Mouse (Mus musculus) E14TG2a.4 (cell line): ENCODE data around the gene Efcab11.

Source experiments
- H3K27me3 ChIP-seq: 2 replicates; pipeline ENCODE4 v1.6.1; 2014; ENCODE audit warnings: low read length, control low read depth; ENCODE audit not compliant: insufficient read depth
- H3K36me3 ChIP-seq: 2 replicates; pipeline ENCODE4 v1.6.1; 2014; ENCODE audit warnings: low read length, control low read depth; ENCODE audit not compliant: insufficient read depth
- H3K4me1 ChIP-seq: replicated peaks from 2 replicates; pipeline ENCODE4 v1.6.1; 2014; ENCODE audit warnings: low read depth, low read length, control low read depth
- H3K4me3 ChIP-seq: replicated peaks from 2 replicates; pipeline ENCODE4 v1.5.1; 2014; ENCODE audit warnings: mild to moderate bottlenecking, low read length
- H3K9me3 ChIP-seq: 2 replicates; pipeline ENCODE4 v1.6.1; 2014; ENCODE audit warnings: low read length, control low read depth
- CTCF ChIP-seq: conservative IDR thresholded peaks from 2 replicates; pipeline ENCODE4 v1.5.1; 2014; ENCODE audit warnings: low read length
- NANOG ChIP-seq: IDR thresholded peaks from 2 replicates; pipeline ENCODE4 v1.6.1; 2014; ENCODE audit warnings: borderline replicate concordance, low read length, mixed read lengths
- POU5F1 ChIP-seq: IDR thresholded peaks from 2 replicates; pipeline ENCODE4 v1.6.1; 2014; ENCODE audit warnings: low read length, borderline replicate concordance

The Efcab11 gene

GRCm38 (mm10) chr12:99884269-99885261, at the start of gene Efcab11, which contains the start of gene Tdp1:
Gene Efcab11 (minus strand): TSS chr12:99884439.
Gene Tdp1 (plus strand): TSS chr12:99884517.
- Histone ChIP-seq H3K36me3 (peaks cover 4% of the 10 kb centered on the region; the same call in 1 of the 2 replicates), H3K27me3 (no peaks in the 10 kb centered on the region), H3K9me3 (no peaks in the 10 kb centered on the region), H3K4me3 (peak within 1 kb of the TSS; percentile 98), H3K4me1 (peaks cover 20% of the 10 kb centered on the region)
- no peak for TF ChIP-seq NANOG
- TF ChIP-seq POU5F1, result no peak
- no peak for TF ChIP-seq CTCF

- Histone ChIP-seq H3K9me3 (no peaks in the 10 kb centered on the region), H3K4me1 (no peaks in the 10 kb centered on the region), H3K27me3 (no peaks in the 10 kb centered on the region), H3K36me3 (peaks cover 63% of the 10 kb centered on the region), H3K4me3 (no peak overlapping the region)
- TF ChIP-seq NANOG (no peak), POU5F1 (no peak), CTCF (no peak)
Measured at GRCm38 (mm10) chr12:99933630-99934029, 49.4 kb upstream of the Efcab11 start.

- H3K27me3 ChIP-seq, result no peaks in the 10 kb centered on the region
- no peaks in the 10 kb centered on the region for H3K4me1 ChIP-seq
- H3K36me3 ChIP-seq, result peaks cover 62% of the 10 kb centered on the region
- no peak overlapping the region for H3K4me3 ChIP-seq
- TF ChIP-seq POU5F1, result no peak
- no peak for TF ChIP-seq CTCF
- no peak for TF ChIP-seq NANOG
- H3K9me3 ChIP-seq, result no peaks in the 10 kb centered on the region
Measured at GRCm38 (mm10) chr12:99932245-99932644, 48.0 kb upstream of the Efcab11 start.

- TF ChIP-seq CTCF, result no peak
- no peak for TF ChIP-seq NANOG
- no peak for TF ChIP-seq POU5F1
- H3K9me3 ChIP-seq, result no peaks in the 10 kb centered on the region
- peaks cover 65% of the 10 kb centered on the region for H3K36me3 ChIP-seq
- no peak overlapping the region for H3K4me3 ChIP-seq
- H3K4me1 ChIP-seq, result peaks cover 8% of the 10 kb centered on the region
- H3K27me3 ChIP-seq, result no peaks in the 10 kb centered on the region
Measured at GRCm38 (mm10) chr12:99929160-99929559, 44.9 kb upstream of the Efcab11 start.

GRCm38 (mm10) chr12:99928311-99928710, 44.1 kb upstream of the Efcab11 start:
- Histone ChIP-seq H3K4me1 (peaks cover 16% of the 10 kb centered on the region), H3K4me3 (no peak overlapping the region), H3K9me3 (no peaks in the 10 kb centered on the region), H3K27me3 (no peaks in the 10 kb centered on the region), H3K36me3 (peaks cover 69% of the 10 kb centered on the region)
- no peak for TF ChIP-seq POU5F1
- TF ChIP-seq NANOG, result no peak
- TF ChIP-seq CTCF, result no peak

GRCm38 (mm10) chr12:99923703-99924102, 39.5 kb upstream of the Efcab11 start:
- TF ChIP-seq POU5F1, result no peak
- TF ChIP-seq NANOG, result no peak
- H3K4me1 ChIP-seq, result peaks cover 24% of the 10 kb centered on the region
- no peaks in the 10 kb centered on the region for H3K9me3 ChIP-seq
- peaks cover 66% of the 10 kb centered on the region for H3K36me3 ChIP-seq
- H3K27me3 ChIP-seq, result no peaks in the 10 kb centered on the region
- no peak overlapping the region for H3K4me3 ChIP-seq

- Histone ChIP-seq H3K9me3 (no peaks in the 10 kb centered on the region), H3K36me3 (peaks cover 67% of the 10 kb centered on the region), H3K4me1 (peaks cover 24% of the 10 kb centered on the region), H3K4me3 (no peak overlapping the region), H3K27me3 (no peaks in the 10 kb centered on the region)
- TF ChIP-seq NANOG (peak; percentile 70; the same call in 1 of the 2 replicates), CTCF (no peak)
Measured at GRCm38 (mm10) chr12:99923131-99923606, 38.9 kb upstream of the Efcab11 start.

GRCm38 (mm10) chr12:99921045-99921444, 36.8 kb upstream of the Efcab11 start:
- H3K36me3 ChIP-seq, result peaks cover 61% of the 10 kb centered on the region
- no peak overlapping the region for H3K4me3 ChIP-seq
- TF ChIP-seq NANOG (no peak), CTCF (peak; percentile 82)
- H3K4me1 ChIP-seq, result peaks cover 24% of the 10 kb centered on the region
- no peaks in the 10 kb centered on the region for H3K9me3 ChIP-seq
- H3K27me3 ChIP-seq, result no peaks in the 10 kb centered on the region

GRCm38 (mm10) chr12:99919636-99920035, 35.4 kb upstream of the Efcab11 start:
- no peak for TF ChIP-seq NANOG
- no peak for TF ChIP-seq POU5F1
- TF ChIP-seq CTCF, result no peak
- Histone ChIP-seq H3K36me3 (peaks cover 61% of the 10 kb centered on the region), H3K4me1 (peaks cover 21% of the 10 kb centered on the region), H3K27me3 (no peaks in the 10 kb centered on the region), H3K4me3 (no peak overlapping the region), H3K9me3 (peaks cover 9% of the 10 kb centered on the region)
